Mouse (Mus musculus): Measurements from ENCODE around the gene Il1r2.

Gene Il1r2

GRCm38 (mm10) chr1:40061359-40061758, 12.5 kb upstream of the Il1r2 start:
- DNase-seq, result no peak

- no peak for DNase-seq
Measured at GRCm38 (mm10) chr1:40063409-40063808, 10.5 kb upstream of the Il1r2 start.

GRCm38 (mm10) chr1:40064508-40064907, 9.4 kb upstream of the Il1r2 start:
- DNase-seq, result no peak

- DNase-seq, result no peak
Measured at GRCm38 (mm10) chr1:40072558-40072957, 1.3 kb upstream of the Il1r2 start.

- no peak for DNase-seq
Measured at GRCm38 (mm10) chr1:40077328-40077727, 3.4 kb downstream of the Il1r2 start.

- DNase-seq, result no peak
Measured at GRCm38 (mm10) chr1:40081041-40081440, 7.2 kb downstream of the Il1r2 start.

- DNase-seq, result no peak
Measured at GRCm38 (mm10) chr1:40084386-40084785, 10.5 kb downstream of the Il1r2 start.

- peak; percentile 84 to 89 for DNase-seq
Measured at GRCm38 (mm10) chr1:40085403-40086182, 11.7 kb downstream of the Il1r2 start.

- no peak for DNase-seq
Measured at GRCm38 (mm10) chr1:40091160-40091559, 17.3 kb downstream of the Il1r2 start.

GRCm38 (mm10) chr1:40092541-40092940, 18.7 kb downstream of the Il1r2 start:
- no peak for DNase-seq

- no peak for DNase-seq
Measured at GRCm38 (mm10) chr1:40094601-40095304, 20.9 kb downstream of the Il1r2 start.

- no peak for DNase-seq
Measured at GRCm38 (mm10) chr1:40095585-40095984, 21.7 kb downstream of the Il1r2 start.

GRCm38 (mm10) chr1:40106306-40106705, 32.4 kb downstream of the Il1r2 start:
- DNase-seq, result no peak

GRCm38 (mm10) chr1:40106719-40107118, 32.8 kb downstream of the Il1r2 start:
- no peak for DNase-seq

- no peak for DNase-seq
Measured at GRCm38 (mm10) chr1:40107971-40108749, 34.3 kb downstream of the Il1r2 start.

- no peak for DNase-seq
Measured at GRCm38 (mm10) chr1:40109736-40110135, 35.9 kb downstream of the Il1r2 start.

GRCm38 (mm10) chr1:40115271-40115670, 41.4 kb downstream of the Il1r2 start:
- DNase-seq, result peak; percentile 63 to 89

GRCm38 (mm10) chr1:40116422-40116821, 42.5 kb downstream of the Il1r2 start:
- peak; percentile 89 to 92 for DNase-seq

- peak; percentile 38 to 40 for DNase-seq
Measured at GRCm38 (mm10) chr1:40117565-40117964, 43.7 kb downstream of the Il1r2 start.

GRCm38 (mm10) chr1:40124237-40124636, 50.4 kb downstream of the Il1r2 start:
- no peak for DNase-seq

- DNase-seq, result no peak
Measured at GRCm38 (mm10) chr1:40128481-40128880, 54.6 kb downstream of the Il1r2 start.

- DNase-seq, result no peak
Measured at GRCm38 (mm10) chr1:40129321-40129720, 55.4 kb downstream of the Il1r2 start.

GRCm38 (mm10) chr1:40131631-40132030, 57.8 kb downstream of the Il1r2 start:
- peak; percentile 27 to 36 for DNase-seq

All from cerebellum, postnatal 10 days (tissue).